Mouse (Mus musculus): ENCODE measurements at regions not wholly inside any gene's neighbourhood (a gene's known extent, or its start where the extent isn't known, plus 50 kb on each side); places are given as distances from the start of the nearest gene placed in this dataset.
A peak's percentile ranks its signal among the peaks of the same experiment; 100 is the strongest.

DNA sequence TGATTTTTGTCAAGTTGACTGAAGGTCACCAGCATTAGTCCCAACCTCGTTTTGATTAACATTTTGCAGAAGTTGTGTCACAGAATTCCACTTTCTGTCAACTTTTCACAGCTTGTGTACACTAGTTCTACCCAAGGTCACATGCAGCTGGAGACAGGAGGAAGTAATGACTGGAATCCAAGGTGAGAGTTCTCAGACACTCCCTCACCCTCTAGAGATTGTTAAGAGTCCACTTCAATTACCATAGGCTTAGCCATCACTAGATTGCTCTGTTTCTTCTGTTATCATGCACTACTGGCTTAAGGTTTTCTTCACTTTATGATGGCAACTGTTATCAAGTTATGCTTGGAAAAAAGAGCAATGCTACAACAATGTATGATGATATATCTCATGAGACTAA lies 379.0 kb downstream of the Samd5 start:
- no peak for DNase-seq (ENCODE audit: low spot score in 2 of 2)

DNA sequence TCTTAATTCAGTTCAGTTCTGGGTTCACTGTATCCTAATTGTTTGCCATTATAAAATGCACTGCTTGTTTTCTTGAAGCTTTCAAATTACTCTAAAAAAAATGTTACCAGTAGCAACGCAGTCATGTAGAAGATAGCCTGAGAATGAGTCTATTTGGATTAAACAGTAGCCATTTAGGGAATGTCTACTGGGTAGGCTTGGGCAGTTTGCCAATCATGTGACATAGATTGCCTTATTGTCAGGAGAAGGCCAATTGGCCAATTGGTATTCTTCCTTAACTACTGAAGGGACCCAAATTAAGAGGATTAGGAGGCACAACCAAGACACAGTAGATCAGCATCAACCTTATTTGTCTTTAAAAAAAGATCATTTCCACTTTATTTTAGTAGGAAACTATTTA lies 379.7 kb downstream of the Samd5 start:
- DNase-seq (ENCODE audit: low spot score in 2 of 2), result no peak

DNA sequence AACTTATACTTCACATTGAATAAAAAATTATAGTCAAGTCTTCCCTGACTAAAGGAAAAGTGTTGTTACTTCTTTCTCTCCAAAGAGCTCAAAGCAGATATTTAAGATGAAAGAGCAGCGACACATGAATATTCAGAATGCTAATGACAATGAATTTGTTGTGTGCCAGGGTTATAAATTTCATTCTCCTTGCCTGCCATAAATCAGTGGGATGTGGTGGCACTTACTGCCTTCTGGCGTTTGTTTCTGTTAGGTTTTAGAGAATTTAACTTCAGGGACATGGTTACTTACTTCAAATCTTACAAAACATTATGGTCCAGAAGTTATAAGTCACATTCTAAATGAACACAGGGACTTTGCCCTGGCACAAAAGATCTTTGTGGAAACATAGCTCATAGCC lies 380.4 kb downstream of the Samd5 start:
- no peak for DNase-seq (ENCODE audit: low spot score in 2 of 2)

DNA sequence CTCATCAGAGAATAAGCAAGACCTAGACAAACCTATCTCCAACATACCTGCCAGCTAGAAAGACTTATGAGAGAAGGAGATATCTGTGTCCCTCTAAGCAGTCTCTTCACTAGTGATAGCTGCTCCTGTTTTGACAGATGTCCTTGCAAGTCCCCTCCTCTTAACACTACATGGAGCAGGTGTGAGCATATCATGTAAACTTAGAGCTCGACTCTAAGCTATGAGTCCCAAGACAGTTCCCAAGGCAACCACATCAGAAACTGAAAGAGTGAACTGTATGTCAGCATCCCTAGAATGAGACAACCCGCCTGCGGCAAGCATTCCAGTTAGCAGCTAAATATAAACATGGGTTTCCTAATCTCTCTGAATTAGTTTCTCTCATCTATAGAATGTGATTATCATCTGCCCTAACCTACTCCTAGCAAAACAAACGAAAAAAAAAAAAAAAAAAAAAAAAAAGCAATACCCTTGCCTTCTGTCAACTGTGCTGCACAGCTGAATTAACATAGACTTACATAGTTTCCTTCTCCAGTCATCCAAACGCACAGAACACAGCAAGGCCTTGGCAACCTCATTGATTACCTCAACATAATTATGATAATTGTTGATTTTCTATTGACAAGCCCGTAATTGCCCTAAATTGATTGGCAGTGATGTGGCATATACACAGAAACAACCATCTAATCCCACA lies 383.4 kb downstream of the Samd5 start:
- no peak for DNase-seq (ENCODE audit: low spot score in 2 of 2)

DNA sequence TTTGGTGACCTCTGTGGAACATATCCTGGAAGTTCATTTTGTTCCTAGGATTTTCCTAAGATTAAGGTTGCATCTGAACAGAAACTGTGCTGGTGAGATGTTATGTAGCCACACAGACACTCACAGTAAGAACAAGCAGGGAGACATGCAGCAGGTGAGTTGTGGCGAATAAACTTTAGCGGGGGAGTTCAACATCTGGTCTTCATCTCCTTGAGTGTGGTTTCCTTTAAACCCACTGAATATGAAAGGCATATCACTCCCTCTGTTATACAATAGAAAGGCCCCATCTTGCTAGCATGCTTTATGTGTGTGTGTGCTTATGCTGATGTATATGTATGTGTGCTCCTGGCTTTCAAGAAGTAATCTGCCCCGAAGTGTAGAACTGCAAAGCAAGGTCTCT lies 387.1 kb upstream of the Sash1 start:
- no peak for DNase-seq (ENCODE audit: low spot score in 2 of 2)

DNA sequence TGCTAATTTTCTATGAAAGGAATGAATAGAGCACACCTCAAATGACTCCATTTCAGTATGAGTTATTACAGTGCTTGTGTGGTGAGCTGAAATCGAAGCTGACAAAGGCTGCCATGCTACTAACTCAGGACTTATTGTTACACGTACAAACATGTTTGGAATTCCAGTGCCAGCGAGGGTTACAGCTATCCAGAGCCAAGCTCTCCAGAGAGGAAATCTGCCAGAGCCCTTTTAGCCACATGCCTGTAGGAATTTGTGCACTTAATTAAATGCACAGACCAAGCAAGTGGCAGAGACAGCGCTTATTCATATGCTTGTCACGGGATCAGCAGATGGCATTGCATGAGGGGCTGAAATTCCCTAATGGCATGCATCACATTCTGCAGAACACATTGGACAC lies 386.4 kb upstream of the Sash1 start:
- no peak for DNase-seq (ENCODE audit: low spot score in 2 of 2)

DNA sequence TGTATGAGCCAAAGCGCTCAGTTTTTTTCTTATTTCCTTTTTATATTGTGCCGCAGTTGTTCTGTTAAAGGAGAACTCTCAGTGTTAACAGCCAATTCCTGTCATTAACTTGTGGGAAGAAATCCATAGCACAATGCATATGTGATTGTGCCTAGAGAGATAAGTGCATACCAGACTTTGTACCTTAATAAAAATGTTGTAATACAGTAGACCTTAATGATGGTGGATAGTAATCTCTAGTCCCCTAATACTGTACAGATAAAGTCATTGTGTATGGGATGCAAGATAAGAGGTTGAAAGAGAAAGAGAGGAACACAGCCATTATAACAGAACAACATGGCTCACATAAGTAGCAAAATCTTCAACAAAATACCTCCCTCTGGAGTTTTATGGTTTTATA lies 379.7 kb upstream of the Sash1 start:
- no peak for DNase-seq (ENCODE audit: low spot score in 2 of 2)

DNA sequence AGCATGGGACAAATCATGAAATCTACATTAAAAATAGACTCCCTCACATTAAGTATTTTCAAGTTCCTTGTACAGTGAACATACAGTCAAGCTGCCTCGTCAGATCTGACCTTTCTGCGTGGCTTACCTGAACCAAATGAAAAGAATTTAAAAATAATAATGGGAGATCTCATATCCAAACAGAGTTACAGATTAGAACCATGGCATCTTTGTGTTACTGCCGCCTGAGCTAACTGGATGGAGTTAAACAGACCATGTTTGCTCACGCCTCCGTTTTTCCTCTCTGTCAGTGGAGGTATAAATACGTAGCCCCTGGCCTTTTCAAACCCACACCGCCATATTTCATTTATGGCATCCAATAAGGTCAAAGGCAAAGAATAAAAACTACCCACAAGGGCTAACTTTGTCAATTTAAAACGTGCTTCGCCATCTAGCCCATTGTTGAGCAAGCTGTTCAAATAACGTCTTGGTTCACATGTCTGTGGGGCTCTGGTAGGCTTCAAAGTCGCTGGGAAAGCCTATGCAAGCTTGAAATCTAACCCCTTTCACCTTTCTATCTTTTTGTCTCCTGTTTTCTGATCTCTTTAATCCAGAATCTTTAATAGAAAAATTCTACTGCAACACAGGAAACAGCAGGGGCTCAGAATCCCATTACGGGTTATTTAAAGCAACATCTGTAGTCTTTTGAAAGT lies 378.6 kb upstream of the Sash1 start:
- DNase-seq (ENCODE audit: low spot score in 2 of 2), result no peak

DNA sequence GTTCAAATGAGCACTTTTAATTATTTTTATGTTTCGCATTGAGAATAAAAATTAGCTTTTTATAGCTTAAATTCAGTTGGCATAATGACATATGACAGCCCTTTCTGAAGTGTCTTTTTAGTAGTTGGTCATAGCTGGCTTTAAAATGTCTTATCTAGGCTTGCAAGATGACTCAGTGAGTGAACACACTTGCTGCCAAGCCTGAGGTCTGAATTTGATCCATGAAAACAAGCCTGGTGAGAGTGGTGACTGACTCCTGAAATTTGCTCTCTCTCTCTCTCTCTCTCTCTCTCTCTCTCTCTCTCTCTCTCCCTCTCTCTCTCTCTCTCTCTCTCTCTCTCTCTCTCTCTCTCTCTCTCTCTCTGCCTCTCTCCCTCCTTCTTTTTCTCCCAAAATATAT lies 372.8 kb upstream of the Sash1 start:
- DNase-seq (ENCODE audit: low spot score in 2 of 2), result no peak

DNA sequence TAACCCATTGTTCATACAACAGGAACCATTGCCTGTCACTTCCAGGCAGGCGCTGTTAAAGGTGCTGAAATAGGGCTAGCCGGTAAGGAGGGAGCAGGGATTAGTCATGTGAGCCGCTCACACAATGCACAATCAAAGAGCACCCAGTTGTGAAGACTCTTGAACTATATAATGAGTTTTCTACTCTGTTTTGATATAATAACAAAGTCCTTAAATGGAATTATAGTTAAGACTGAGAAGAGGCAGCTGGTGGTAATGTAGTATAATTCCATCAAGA lies 367.0 kb upstream of the Sash1 start:
- no peak for DNase-seq (ENCODE audit: low spot score in 2 of 2)

DNA sequence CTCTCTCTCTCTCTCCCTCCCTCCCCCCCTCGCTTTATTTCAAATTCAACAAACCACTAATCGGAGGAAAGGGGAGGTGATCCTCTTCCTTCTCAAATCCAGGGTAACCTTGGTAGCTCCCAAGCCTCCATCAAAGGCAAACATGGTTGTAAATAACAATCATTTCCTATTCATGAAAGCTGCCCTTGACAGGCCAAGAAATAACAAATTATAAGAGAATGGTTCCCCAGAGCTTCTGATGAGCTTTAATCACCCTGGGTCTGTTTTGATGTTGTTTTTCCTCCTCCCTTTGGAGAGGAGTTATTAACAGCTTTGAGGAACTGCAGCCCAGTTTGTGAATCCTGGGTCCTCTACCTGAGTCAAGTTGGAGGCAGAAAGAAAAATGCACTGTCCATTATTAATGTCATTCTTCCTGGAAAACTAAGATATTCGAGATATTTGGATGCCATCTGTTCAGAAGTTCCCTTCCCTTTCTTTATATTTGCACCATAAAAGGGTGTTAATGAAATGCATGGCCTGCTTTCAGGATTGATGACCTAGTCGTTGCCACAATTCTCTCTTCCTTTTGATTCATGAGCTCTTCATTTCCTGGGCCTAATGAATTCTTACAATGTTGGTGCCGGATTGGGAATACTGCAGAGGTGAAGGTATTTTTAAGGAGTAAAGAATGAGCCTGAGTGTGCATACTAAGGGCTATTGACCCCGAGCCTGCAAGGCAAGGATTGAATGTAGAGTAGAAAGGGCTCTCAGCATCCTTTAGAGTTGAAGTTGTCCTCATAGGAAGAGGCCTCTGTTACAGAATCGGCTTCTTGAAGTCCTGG lies 366.5 kb upstream of the Sash1 start:
- no peak for DNase-seq (ENCODE audit: low spot score in 2 of 2)

DNA sequence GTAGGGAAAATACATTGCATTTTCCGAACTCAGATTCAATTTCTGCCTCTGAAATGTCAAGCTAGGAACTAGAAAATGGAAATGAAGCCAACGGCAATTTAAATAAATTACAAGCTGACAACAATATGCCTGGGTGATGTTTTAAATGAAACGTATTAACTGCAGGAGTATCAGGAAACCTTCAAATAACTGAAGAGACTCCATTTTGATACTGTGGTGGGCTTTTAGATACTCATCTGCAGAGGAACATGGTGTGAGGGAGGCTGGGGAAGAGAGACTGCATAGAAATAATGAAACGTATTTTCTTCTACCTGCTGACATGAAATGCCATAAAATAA lies 357.4 kb upstream of the Sash1 start:
- DNase-seq (ENCODE audit: low spot score in 2 of 2), result no peak

DNA sequence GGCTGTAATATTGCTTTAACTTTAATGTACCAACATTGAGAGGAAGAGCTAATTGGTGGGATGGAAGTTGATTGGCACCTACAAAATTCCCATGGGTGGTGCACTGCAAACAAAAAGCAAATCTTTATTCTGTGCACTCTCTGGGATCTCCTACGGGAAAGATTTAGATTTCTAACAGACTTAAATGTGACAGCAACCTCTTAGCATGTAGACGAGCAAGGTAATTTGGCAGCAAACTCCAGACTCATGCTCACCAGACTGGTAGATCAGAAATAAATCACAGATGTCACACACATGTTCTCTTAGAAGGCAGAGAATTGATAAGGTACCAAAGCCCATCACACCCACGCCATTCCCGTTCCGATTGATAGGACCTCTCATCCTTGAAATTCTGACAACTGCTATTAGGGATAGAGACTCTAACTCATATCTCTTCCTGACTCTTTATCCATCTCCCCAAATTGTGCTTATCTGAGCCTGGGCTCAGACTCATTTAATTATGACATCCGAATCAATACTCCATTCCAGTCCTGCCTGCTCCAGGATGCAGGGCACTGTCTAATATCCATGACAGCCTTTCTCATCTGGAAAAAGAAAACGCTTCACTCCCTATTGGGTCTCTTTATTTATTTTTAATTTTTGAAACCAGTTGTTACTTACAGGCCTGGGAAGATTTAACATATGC lies 356.9 kb upstream of the Sash1 start:
- no peak for DNase-seq (ENCODE audit: low spot score in 2 of 2)

DNA sequence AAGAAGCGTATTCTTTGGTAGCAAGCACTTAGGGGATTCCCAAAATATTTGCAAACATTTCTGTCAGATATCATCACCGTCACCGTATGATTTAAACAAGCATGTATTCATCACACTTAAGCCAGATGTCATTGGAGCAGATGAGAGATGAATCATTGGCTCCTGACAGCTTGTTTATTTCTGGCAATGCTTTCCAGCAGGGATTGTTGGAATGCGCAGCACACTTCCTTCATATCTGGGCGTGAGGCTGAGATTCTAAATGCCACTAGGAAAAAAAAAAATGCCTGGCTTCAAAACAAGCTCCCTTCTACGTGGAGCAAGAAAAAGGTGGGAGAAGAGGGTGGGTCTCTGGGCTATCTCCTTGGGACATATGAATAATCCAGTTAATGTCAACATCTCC lies 354.1 kb upstream of the Sash1 start:
- peak in 1 of 2 experiments; percentile 25 for DNase-seq (ENCODE audit: low spot score in 2 of 2)

DNA sequence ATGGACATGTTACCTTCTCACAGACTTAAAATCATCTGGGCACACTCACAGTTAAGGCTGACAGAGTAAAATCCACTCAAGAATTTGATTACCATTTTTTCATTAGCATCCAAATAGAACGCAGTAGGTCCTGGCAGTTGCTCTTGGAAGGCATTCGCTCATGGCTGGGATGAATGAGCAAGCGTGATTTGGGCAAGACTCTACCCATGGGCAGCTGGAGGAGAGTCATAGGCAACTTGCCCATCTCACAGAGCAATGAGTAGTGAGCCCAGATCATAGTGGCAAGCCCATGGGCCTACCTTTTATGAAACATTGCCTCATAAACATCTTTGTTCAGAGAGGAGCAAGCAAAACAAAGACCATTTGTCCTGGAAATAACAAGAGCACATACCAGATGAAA lies 345.9 kb upstream of the Sash1 start:
- no peak for DNase-seq (ENCODE audit: low spot score in 2 of 2)

DNA sequence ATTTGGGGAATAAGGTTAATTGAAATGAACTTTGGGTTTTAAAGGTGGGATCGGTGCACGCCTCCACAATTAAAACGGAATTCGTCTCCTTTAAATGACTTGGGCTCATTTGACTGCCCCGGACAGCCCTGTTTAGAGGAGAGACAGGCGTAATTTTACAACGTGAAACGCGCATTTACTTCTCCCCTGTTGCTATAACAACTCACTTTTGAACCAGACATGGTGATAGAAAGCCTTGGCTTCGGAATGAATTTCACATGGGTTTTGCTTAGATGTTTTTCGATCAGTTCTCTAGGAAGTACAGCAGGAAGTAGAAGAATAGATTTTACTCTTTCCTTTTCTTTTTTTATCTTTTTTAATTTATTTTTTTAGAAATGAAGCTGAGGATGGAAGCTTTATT lies 343.2 kb upstream of the Sash1 start:
- DNase-seq (ENCODE audit: low spot score in 2 of 2), result no peak

DNA sequence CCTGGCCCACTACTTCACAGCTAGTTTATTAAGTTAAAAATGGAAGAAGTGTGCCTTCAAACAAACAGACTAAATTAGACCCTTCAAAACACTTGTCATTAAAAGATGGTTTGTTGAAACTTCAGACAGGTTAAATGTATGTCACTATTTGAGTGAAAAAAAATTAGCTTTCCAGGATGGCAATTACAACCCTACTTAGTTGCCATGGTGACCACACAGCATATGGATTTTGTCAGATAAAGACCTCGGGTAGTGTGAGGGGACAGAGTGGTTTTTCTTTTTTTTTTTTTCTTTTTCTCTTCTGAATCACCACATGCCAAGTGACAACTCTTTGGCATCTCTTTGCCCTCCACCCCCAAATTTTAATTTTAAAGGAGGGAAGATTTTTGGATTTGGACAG lies 341.5 kb upstream of the Sash1 start:
- DNase-seq (ENCODE audit: low spot score in 2 of 2), result no peak

DNA sequence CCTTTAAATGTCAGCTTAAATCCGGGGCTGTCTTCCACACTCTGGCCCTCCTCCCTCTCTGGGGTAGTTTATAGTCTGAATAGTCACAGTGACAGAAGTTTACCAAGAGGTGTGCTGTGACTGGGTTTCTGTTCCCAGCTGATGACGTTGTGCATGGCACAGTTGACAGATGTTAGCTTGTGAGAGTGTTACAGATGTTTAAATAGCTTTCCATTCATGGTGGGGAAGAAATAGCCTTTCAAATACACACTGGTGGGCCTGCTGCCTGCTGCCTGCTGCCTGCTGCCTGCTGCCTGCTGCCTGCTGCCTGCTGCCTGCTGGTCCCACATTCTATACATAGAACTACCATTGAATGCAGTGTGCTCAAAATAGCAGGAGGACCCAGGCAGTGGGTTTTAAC lies 324.8 kb upstream of the Sash1 start:
- DNase-seq (ENCODE audit: low spot score in 2 of 2), result no peak

DNA sequence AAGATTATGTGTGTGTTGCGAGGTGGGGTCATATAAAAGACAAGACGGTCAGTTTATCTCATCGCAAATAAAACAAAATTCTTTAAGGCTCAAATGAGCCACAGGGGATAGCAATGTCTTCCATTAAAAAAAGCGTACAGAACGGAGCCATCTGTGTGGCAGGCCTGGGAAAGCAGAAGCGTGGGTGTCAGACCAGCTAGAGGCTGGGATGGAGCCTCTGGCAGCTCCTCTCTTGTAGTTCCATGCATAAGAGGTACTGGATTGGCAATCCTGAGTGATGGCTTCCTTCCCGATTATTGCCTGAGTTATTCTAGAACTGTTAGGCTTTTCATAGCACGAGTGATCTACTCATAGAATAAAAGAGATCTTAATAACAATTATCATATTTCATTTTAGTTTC lies 318.2 kb upstream of the Sash1 start:
- DNase-seq (ENCODE audit: low spot score in 2 of 2), result peak; percentile 41 to 69

DNA sequence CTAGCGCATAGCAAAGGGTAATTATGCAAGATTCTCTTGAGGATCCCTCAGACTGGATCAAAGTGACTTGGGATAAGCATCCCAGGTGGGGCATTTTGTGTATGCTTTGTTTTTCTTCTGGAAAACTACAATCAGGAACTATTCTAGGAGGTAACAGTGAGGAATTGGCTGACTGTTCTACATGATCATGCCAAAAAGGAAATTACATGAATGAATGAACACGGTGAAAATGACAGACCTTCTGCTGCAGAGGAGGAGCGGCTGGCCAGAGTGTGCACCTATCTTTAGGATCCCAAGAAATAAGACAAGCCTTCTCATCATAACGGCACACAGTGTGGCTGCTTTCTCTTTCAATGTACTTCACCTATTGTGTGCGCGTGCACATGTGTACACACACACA lies 317.5 kb upstream of the Sash1 start:
- peak in 1 of 2 experiments; percentile 10 for DNase-seq (ENCODE audit: low spot score in 2 of 2)

DNA sequence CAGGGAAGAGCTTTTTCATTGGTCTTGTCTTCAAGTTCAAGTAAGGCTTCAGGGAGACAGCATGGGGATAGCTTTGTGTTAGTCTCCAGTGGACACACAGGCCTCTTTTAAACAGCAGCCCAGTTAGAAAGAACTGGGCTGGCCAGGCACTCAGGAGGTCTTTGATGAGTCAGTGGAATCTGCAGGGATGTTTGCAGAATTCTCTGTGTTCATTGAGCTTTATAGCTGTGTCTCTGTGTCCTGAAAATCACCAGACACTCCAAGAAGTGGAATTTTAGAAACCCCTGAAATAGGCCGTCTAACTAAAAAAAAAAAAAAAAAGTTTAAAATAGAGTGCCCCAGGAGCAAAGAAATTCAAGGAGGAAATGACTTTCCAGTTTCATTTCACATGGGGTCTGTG lies 317.1 kb upstream of the Sash1 start:
- peak in 1 of 2 experiments; percentile 6 for DNase-seq (ENCODE audit: low spot score in 2 of 2)

DNA sequence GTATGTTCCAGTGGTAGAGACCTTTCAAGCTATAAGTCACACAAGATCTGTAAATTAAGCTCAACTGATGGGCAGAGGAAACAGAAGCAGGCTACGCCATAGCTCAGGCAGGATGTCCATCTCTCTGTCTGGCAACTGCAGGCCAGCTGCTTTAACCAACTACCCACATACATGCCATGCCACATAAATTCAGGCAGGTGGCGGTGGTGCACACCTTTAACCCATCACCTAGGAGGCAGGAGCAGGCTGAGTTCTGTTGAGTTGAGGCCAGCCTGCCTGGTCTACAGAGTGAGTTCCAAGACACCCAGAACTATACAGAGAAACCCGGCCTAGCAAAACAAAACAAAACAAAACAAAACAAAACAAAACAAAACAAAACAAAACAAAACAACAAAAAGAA lies 289.1 kb upstream of the Sash1 start:
- DNase-seq (ENCODE audit: low spot score in 2 of 2), result no peak

DNA sequence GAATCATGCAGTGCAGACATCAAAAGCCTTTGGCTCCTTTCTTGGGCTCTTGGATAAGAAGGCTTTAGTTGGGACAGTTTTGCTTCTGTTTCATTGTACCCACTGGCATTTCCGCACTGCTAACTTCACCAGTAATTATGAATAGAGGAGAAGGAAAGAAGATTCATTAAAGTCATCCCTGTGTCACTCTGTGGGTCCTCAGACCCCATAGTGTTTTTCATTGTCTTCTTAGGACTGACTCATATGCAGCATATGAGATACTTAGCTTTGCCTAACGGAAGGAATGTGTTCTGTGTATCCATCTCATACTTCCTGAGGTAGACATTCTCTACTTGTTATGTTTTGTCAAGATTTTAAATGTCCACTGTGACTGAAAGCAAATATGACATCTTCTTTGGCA lies 287.6 kb upstream of the Sash1 start:
- no peak for DNase-seq (ENCODE audit: low spot score in 2 of 2)
